Mouse (Mus musculus): ENCODE results near the gene Adgrf1. TPM values are rescaled to one million over a fixed set of nuclear protein-coding genes. Genes with fewer than 3 reads are reported as not detected.

Adgrf1 gene
- total and polyA plus RNA-seq, 3 experiments = 0.05 TPM; not detected in 2

DNA sequence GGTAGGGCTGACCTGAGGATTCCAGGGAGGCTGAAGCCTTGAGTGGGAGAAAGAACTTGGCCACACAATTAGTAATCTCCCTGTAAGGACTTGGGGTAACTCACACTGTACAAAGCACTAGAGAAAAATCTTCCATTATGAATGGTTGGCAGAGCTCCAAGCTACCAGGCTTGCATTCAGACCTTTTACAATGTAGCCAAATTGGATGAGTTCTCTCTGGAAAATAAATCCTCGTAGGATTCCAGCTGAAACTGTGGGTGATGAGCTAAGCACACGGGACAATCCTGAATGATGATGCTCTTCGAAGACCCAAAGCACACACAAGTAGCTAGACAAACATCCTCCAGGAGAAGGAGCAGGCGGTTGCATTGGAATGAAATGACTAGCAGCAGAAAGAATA, 7.1 kb downstream of the Adgrf1 start:
- DNase-seq (ENCODE audit: low spot score) = no peak
- no peaks in the 10 kb centered on the region for H3K36me3 ChIP-seq (replicated peaks)
- H3K4me3 ChIP-seq (ENCODE audit: low read depth, low read length) = no peak overlapping the region
- H3K9me3 ChIP-seq (replicated peaks) = peaks cover 40% of the 10 kb centered on the region
- no peaks in the 10 kb centered on the region for H3K27me3 ChIP-seq (ENCODE audit: insufficient read depth, low read length)
- TF ChIP-seq POLR2AphosphoS5 (IDR thresholded peaks at IDR 0.05; ENCODE audit: insufficient replicate concordance, low read depth, low read length) (no peak), TAL1 (conservative IDR thresholded peaks at IDR 0.05; ENCODE audit: low read depth, low read length) (no peak), GATA2 (IDR thresholded peaks at IDR 0.05; ENCODE audit: borderline replicate concordance, low read depth, low read length) (no peak), CTCF (IDR thresholded peaks at IDR 0.05; ENCODE audit: low read depth, low read length) (no peak), GATA1 (IDR thresholded peaks at IDR 0.05; ENCODE audit: borderline replicate concordance, low read length) (no peak)
- ATAC-seq (ENCODE audit: extremely low read depth, insufficient number of reproducible peaks, low FRiP score, poor library complexity, severe bottlenecking) = no peak
- H3K4me1 ChIP-seq (ENCODE audit: insufficient read depth, low read depth, low read length) = no peaks in the 10 kb centered on the region

GRCm38 (mm10) chr17:43279671-43280070, 9.5 kb downstream of the Adgrf1 start:
- Histone ChIP-seq H3K36me3 (replicated peaks) (no peaks in the 10 kb centered on the region), H3K4me1 (ENCODE audit: insufficient read depth, low read depth, low read length) (no peaks in the 10 kb centered on the region), H3K9me3 (replicated peaks) (peaks cover 45% of the 10 kb centered on the region), H3K4me3 (ENCODE audit: low read depth, low read length) (no peak overlapping the region), H3K27me3 (ENCODE audit: insufficient read depth, low read length) (no peaks in the 10 kb centered on the region)
- TF ChIP-seq GATA1 (IDR thresholded peaks at IDR 0.05; ENCODE audit: borderline replicate concordance, low read length) = no peak
- TF ChIP-seq TAL1 (conservative IDR thresholded peaks at IDR 0.05; ENCODE audit: low read depth, low read length) = no peak
- TF ChIP-seq POLR2AphosphoS5 (IDR thresholded peaks at IDR 0.05; ENCODE audit: insufficient replicate concordance, low read depth, low read length) = no peak
- TF ChIP-seq CTCF (IDR thresholded peaks at IDR 0.05; ENCODE audit: low read depth, low read length) = no peak
- no peak for TF ChIP-seq GATA2 (IDR thresholded peaks at IDR 0.05; ENCODE audit: borderline replicate concordance, low read depth, low read length)
- ATAC-seq (ENCODE audit: extremely low read depth, insufficient number of reproducible peaks, low FRiP score, poor library complexity, severe bottlenecking) (no peak), DNase-seq (ENCODE audit: low spot score) (no peak)

DNA sequence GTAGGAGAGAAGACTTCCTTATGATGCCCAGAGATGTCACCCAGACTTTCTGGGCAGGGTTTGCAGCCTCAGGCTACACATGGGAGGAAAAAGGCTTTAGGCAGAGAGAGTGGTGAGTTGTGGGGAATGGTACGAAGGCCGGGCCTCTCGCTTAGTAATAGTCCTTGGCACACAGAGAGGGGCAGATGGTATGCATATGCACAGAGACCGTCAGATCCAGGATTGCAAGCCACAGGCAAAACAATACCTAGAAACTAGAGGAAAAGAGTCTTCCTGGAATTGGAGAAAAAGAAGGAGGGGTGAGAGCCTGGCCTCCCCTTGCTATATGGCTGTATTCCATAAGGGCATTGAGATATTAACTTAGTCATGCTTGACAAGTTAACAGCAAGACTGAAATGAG, 12.2 kb downstream of the Adgrf1 start:
- TF ChIP-seq POLR2AphosphoS5 (IDR thresholded peaks at IDR 0.05; ENCODE audit: insufficient replicate concordance, low read depth, low read length) = no peak
- TF ChIP-seq GATA1 (IDR thresholded peaks at IDR 0.05; ENCODE audit: borderline replicate concordance, low read length) = no peak
- TF ChIP-seq GATA2 (IDR thresholded peaks at IDR 0.05; ENCODE audit: borderline replicate concordance, low read depth, low read length) = no peak
- TF ChIP-seq TAL1 (conservative IDR thresholded peaks at IDR 0.05; ENCODE audit: low read depth, low read length) = no peak
- no peak for TF ChIP-seq CTCF (IDR thresholded peaks at IDR 0.05; ENCODE audit: low read depth, low read length)
- no peak for ATAC-seq (ENCODE audit: extremely low read depth, insufficient number of reproducible peaks, low FRiP score, poor library complexity, severe bottlenecking)
- peaks cover 39% of the 10 kb centered on the region for H3K9me3 ChIP-seq (replicated peaks)
- H3K36me3 ChIP-seq (replicated peaks) = no peaks in the 10 kb centered on the region
- H3K4me3 ChIP-seq (ENCODE audit: low read depth, low read length) = no peak overlapping the region
- H3K27me3 ChIP-seq (ENCODE audit: insufficient read depth, low read length) = no peaks in the 10 kb centered on the region
- H3K4me1 ChIP-seq (ENCODE audit: insufficient read depth, low read depth, low read length) = no peaks in the 10 kb centered on the region
- DNase-seq (ENCODE audit: low spot score) = no peak

- no peaks in the 10 kb centered on the region for H3K36me3 ChIP-seq (replicated peaks)
- no peak for DNase-seq (ENCODE audit: low spot score)
- no peaks in the 10 kb centered on the region for H3K4me1 ChIP-seq (ENCODE audit: insufficient read depth, low read depth, low read length)
- TF ChIP-seq GATA2 (IDR thresholded peaks at IDR 0.05; ENCODE audit: borderline replicate concordance, low read depth, low read length) = no peak
- TF ChIP-seq TAL1 (conservative IDR thresholded peaks at IDR 0.05; ENCODE audit: low read depth, low read length) = no peak
- TF ChIP-seq POLR2AphosphoS5 (IDR thresholded peaks at IDR 0.05; ENCODE audit: insufficient replicate concordance, low read depth, low read length) = no peak
- no peak for TF ChIP-seq GATA1 (IDR thresholded peaks at IDR 0.05; ENCODE audit: borderline replicate concordance, low read length)
- no peak for TF ChIP-seq CTCF (IDR thresholded peaks at IDR 0.05; ENCODE audit: low read depth, low read length)
- H3K4me3 ChIP-seq (ENCODE audit: low read depth, low read length) = no peak overlapping the region
- peaks cover 34% of the 10 kb centered on the region for H3K9me3 ChIP-seq (replicated peaks)
- no peak for ATAC-seq (ENCODE audit: extremely low read depth, insufficient number of reproducible peaks, low FRiP score, poor library complexity, severe bottlenecking)
- no peaks in the 10 kb centered on the region for H3K27me3 ChIP-seq (ENCODE audit: insufficient read depth, low read length)
These were observed 12.7 kb downstream of the Adgrf1 start for GRCm38 (mm10) chr17:43282828-43283227.

DNA sequence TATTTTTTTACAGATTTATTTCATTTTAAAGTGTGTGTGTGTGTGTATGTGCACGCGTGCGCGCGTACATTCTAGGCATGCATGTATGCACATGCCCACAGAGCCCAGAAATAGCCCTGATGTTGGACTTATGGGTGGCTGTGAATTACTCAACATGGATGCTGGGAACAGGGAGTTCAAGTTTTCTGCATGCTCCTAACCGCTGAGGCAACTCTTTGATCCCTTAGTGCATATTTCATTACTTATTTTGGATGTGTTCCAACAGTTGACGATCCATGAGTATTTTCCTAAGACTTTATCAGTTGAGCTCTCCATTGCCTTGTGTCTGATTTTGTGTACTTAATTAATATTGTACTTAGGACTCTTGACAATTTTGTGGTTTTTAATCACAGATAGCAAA, 29.4 kb downstream of the Adgrf1 start:
- peaks cover 49% of the 10 kb centered on the region for H3K9me3 ChIP-seq (replicated peaks)
- ATAC-seq (ENCODE audit: extremely low read depth, insufficient number of reproducible peaks, low FRiP score, poor library complexity, severe bottlenecking) = no peak
- H3K36me3 ChIP-seq (replicated peaks) = no peaks in the 10 kb centered on the region

GRCm38 (mm10) chr17:43325986-43326671, 56.0 kb downstream of the Adgrf1 start:
- no peaks in the 10 kb centered on the region for H3K27me3 ChIP-seq (ENCODE audit: insufficient read depth, low read length)
- no peaks in the 10 kb centered on the region for H3K4me1 ChIP-seq (ENCODE audit: insufficient read depth, low read depth, low read length)
- ATAC-seq (ENCODE audit: extremely low read depth, insufficient number of reproducible peaks, low FRiP score, poor library complexity, severe bottlenecking) (no peak), DNase-seq (ENCODE audit: low spot score) (no peak)
- no peak overlapping the region for H3K4me3 ChIP-seq (ENCODE audit: low read depth, low read length)
- peaks cover 58% of the 10 kb centered on the region for H3K9me3 ChIP-seq (replicated peaks)
- no peaks in the 10 kb centered on the region for H3K36me3 ChIP-seq (replicated peaks)
- TF ChIP-seq POLR2AphosphoS5 (IDR thresholded peaks at IDR 0.05; ENCODE audit: insufficient replicate concordance, low read depth, low read length) (no peak), TAL1 (conservative IDR thresholded peaks at IDR 0.05; ENCODE audit: low read depth, low read length) (no peak), CTCF (IDR thresholded peaks at IDR 0.05; ENCODE audit: low read depth, low read length) (no peak), GATA1 (IDR thresholded peaks at IDR 0.05; ENCODE audit: borderline replicate concordance, low read length) (no peak), GATA2 (IDR thresholded peaks at IDR 0.05; ENCODE audit: borderline replicate concordance, low read depth, low read length) (no peak)

More for the DNA sequence above, 29.4 kb downstream of the Adgrf1 start:
- TF ChIP-seq GATA2 (IDR thresholded peaks at IDR 0.05; ENCODE audit: borderline replicate concordance, low read depth, low read length) (no peak), TAL1 (conservative IDR thresholded peaks at IDR 0.05; ENCODE audit: low read depth, low read length) (no peak), POLR2AphosphoS5 (IDR thresholded peaks at IDR 0.05; ENCODE audit: insufficient replicate concordance, low read depth, low read length) (no peak), GATA1 (IDR thresholded peaks at IDR 0.05; ENCODE audit: borderline replicate concordance, low read length) (no peak), CTCF (IDR thresholded peaks at IDR 0.05; ENCODE audit: low read depth, low read length) (no peak)
- DNase-seq (ENCODE audit: low spot score) = no peak
- no peaks in the 10 kb centered on the region for H3K4me1 ChIP-seq (ENCODE audit: insufficient read depth, low read depth, low read length)
- H3K4me3 ChIP-seq (ENCODE audit: low read depth, low read length) = no peak overlapping the region
- no peaks in the 10 kb centered on the region for H3K27me3 ChIP-seq (ENCODE audit: insufficient read depth, low read length)
